Mouse (Mus musculus) limb, embryonic 10.5 days (tissue): ENCODE data around the gene Tbc1d5. TPM values are rescaled to one million over a fixed set of nuclear protein-coding genes. Genes with fewer than 3 reads are reported as not detected.

Source experiments
- DNase-seq: peaks from one replicate; pipeline ENCODE4 v3.0.0-alpha.2; 2017; ENCODE audit warnings: low spot score
- H3K27ac ChIP-seq: fragments of 300-500 bp; sonication (generic); 2 replicates; pipeline ENCODE4 v1.5.1; 2016; ENCODE audit warnings: mild to moderate bottlenecking
- H3K27me3 ChIP-seq: fragments of 300-500 bp; sonication (generic); 2 replicates; pipeline ENCODE4 v1.6.1; 2016; ENCODE audit warnings: low read depth, mild to moderate bottlenecking; ENCODE audit not compliant: poor library complexity, severe bottlenecking
- H3K36me3 ChIP-seq: fragments of 300-500 bp; sonication (generic); 2 replicates; pipeline ENCODE4 v1.6.1; 2016; ENCODE audit warnings: mild to moderate bottlenecking, moderate library complexity
- H3K4me1 ChIP-seq: fragments of 300-500 bp; sonication (generic); 2 replicates; pipeline ENCODE4 v1.6.1; 2016
- H3K4me3 ChIP-seq: fragments of 300-500 bp; sonication (generic); 2 replicates; pipeline ENCODE4 v1.5.1; 2016; ENCODE audit warnings: mild to moderate bottlenecking, moderate library complexity
- H3K9me3 ChIP-seq: fragments of 300-500 bp; sonication (generic); replicated peaks from 2 replicates; pipeline ENCODE4 v1.6.1; 2016; ENCODE audit warnings: mild to moderate bottlenecking
- WGBS: fragments of 180-500 bp; shearing (Covaris S2); methylation state at CpG from one replicate; pipeline ENCODE4 v1.1.7; 2016; 5-methylcytosine and 5-hydroxymethylcytosine counted together
- polyA plus RNA-seq: library from polyadenylated mRNA; unstranded; fragments of >200 nt; fragmentation: Nextera tagmentation; extraction: Ambion mirVana; gene quantifications from 2 replicates; pipeline ENCODE4 v1.2.1, GENCODE M21; 2016

Gene Tbc1d5
- polyA plus RNA-seq, 1 experiment from 2014 or later = 11.3 TPM

DNA sequence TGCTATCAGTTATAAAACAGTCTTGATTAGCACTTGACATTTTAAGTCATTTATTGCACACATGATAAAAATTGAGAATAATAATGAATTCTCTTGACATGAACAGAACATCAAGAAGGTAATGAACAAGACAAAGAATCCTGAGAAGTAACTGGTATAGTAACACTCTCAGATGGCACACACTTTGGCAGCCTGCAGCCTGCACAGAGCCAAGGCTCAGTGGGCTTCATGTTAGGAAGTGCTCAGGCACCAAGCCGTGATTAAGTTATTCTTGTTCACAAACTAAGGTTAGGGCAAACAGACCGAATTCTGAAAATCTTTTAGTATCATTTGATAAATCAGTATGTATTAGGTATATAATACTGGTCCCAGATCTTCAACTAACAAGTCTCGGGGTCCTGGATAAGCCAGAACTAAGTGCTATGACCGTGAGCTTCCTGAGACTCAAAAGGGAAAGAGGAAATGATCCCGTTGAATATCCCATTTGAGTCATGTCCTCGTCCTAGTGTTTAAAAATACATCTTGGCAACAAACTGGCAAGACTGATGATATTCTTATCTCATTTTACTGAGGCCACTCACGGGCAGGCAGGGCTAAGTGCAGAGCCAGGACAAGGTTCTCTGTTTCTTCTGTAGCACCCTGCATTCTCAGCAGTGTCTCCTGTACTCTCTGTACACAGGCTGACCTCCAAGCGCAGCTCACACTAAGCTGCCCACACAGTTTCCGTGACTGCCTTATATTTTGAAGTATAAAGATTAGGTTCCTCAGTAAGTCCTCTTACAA is 425.6 kb downstream of the Tbc1d5 start:
- 85% methylated on average over 9 of the region's 9 CpGs for WGBS
- Histone ChIP-seq H3K27me3 (no peaks in the 10 kb centered on the region), H3K9me3 (no peaks in the 10 kb centered on the region), H3K27ac (no peak overlapping the region), H3K4me1 (peaks cover 4% of the 10 kb centered on the region), H3K4me3 (no peak overlapping the region), H3K36me3 (no peaks in the 10 kb centered on the region)
- no peak for DNase-seq

- peaks cover 4% of the 10 kb centered on the region for H3K4me1 ChIP-seq
- H3K36me3 ChIP-seq = no peaks in the 10 kb centered on the region
- H3K9me3 ChIP-seq = no peaks in the 10 kb centered on the region
- WGBS = 98% methylated on average over 3 of the region's 3 CpGs
- no peak overlapping the region for H3K4me3 ChIP-seq
- no peak overlapping the region for H3K27ac ChIP-seq
- DNase-seq = no peak
- no peaks in the 10 kb centered on the region for H3K27me3 ChIP-seq
These were observed 426.4 kb downstream of the Tbc1d5 start for GRCm38 (mm10) chr17:50752753-50753152.

GRCm38 (mm10) chr17:50751911-50752310 is 427.2 kb downstream of the Tbc1d5 start:
- H3K4me3 ChIP-seq = no peak overlapping the region

DNA sequence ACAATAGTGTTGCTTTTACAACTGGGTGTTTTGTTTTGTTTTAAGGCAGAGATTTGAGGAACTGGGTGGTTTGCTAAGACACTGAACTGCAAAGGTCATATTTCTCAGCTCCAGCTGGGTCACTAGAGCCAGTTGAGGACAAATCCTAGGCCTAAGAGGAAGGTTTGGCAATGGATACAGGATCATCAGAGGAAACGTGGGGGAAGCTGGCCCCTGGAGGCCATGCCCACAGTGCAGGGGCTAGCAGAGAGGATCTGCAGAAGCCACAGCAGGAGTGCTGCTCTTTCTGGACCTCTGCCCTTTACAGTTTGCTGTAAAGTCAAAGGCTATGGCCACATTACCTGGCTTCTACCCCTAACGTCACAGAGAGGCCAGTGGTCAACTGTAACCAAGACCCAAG is 428.3 kb downstream of the Tbc1d5 start:
- Histone ChIP-seq H3K36me3 (no peaks in the 10 kb centered on the region), H3K9me3 (no peaks in the 10 kb centered on the region), H3K27me3 (no peaks in the 10 kb centered on the region), H3K27ac (no peak overlapping the region), H3K4me3 (no peak overlapping the region), H3K4me1 (peaks cover 4% of the 10 kb centered on the region)
- WGBS = 31% methylated on average over 2 of the region's 2 CpGs
- no peak for DNase-seq

More at GRCm38 (mm10) chr17:50751911-50752310, 427.2 kb downstream of the Tbc1d5 start:
- Histone ChIP-seq H3K27ac (no peak overlapping the region), H3K27me3 (no peaks in the 10 kb centered on the region), H3K9me3 (no peaks in the 10 kb centered on the region), H3K36me3 (no peaks in the 10 kb centered on the region), H3K4me1 (peaks cover 4% of the 10 kb centered on the region)
- no peak for DNase-seq
- WGBS = 87% methylated on average over 3 of the region's 3 CpGs

- H3K4me1 ChIP-seq = no peaks in the 10 kb centered on the region
- H3K27ac ChIP-seq = no peak overlapping the region
- no peaks in the 10 kb centered on the region for H3K36me3 ChIP-seq
- no peak overlapping the region for H3K4me3 ChIP-seq
- H3K9me3 ChIP-seq = no peaks in the 10 kb centered on the region
- no peak for DNase-seq
- WGBS = 56% methylated on average over 6 of the region's 6 CpGs
- H3K27me3 ChIP-seq = no peaks in the 10 kb centered on the region
These were observed 437.8 kb downstream of the Tbc1d5 start for GRCm38 (mm10) chr17:50741386-50741785.

DNA sequence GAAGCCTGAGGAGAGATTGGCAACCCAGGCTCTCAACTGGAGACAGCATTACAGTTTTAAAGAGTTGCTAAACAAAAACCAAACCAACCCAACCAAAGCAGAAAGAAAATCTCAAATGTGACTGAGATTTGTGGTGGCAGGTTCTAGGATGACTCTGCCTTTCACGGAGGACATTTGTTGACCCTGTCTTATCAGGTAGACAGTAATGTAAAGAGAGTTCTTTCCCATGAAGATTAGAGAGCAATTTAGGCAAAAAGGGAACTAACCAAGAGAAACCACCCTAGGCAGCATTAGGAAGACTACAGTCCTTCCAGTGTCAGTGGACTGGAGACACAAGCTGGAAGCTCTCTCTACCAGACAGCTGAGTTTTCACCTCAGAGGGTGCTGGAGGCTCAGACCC is 438.3 kb downstream of the Tbc1d5 start:
- no peaks in the 10 kb centered on the region for H3K27me3 ChIP-seq
- H3K9me3 ChIP-seq = no peaks in the 10 kb centered on the region
- no peak overlapping the region for H3K4me3 ChIP-seq
- no peak overlapping the region for H3K27ac ChIP-seq
- DNase-seq = no peak
- 0 out of 2 replicates have a peak, but pooled peaks cover 2% of the 10 kb centered on the region for H3K36me3 ChIP-seq
- H3K4me1 ChIP-seq = peaks cover 5% of the 10 kb centered on the region; the same call in 1 of the 2 replicates
- WGBS = 85% methylated on average over 1 of the region's 1 CpGs

GRCm38 (mm10) chr17:50738476-50738875 is 440.7 kb downstream of the Tbc1d5 start:
- no peak for DNase-seq
- Histone ChIP-seq H3K27me3 (no peaks in the 10 kb centered on the region), H3K27ac (no peak overlapping the region), H3K36me3 (0 out of 2 replicates have a peak, but pooled peaks cover 10% of the 10 kb centered on the region), H3K4me1 (peaks cover 5% of the 10 kb centered on the region; the same call in 1 of the 2 replicates), H3K4me3 (no peak overlapping the region), H3K9me3 (no peaks in the 10 kb centered on the region)
- WGBS = 88% methylated on average over 2 of the region's 2 CpGs

DNA sequence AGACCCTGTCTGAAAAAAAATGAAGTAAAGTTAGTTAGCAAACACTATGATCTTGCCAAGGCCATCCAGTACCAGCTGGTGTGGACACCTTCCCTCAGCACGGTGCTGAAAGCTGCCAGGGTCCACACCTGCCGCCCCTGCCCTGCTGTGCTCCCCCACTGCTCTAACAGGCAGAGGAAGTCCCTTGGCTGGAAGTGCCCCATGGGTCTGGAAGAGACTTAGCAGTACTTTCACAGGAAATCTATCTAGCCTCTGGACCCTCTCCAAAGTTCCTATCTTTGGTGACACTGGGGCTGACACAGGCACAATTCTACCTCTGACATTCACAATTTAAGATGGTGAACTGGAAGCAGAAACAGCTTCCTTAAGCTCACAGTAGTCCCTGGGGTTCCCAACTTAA is 442.1 kb downstream of the Tbc1d5 start:
- WGBS = 60% methylated on average over 2 of the region's 2 CpGs
- H3K36me3 ChIP-seq = 0 out of 2 replicates have a peak, but pooled peaks cover 10% of the 10 kb centered on the region
- no peaks in the 10 kb centered on the region for H3K27me3 ChIP-seq
- no peak for DNase-seq
- H3K4me1 ChIP-seq = peaks cover 5% of the 10 kb centered on the region; the same call in 1 of the 2 replicates
- H3K9me3 ChIP-seq = no peaks in the 10 kb centered on the region
- no peak overlapping the region for H3K27ac ChIP-seq
- H3K4me3 ChIP-seq = no peak overlapping the region

DNA sequence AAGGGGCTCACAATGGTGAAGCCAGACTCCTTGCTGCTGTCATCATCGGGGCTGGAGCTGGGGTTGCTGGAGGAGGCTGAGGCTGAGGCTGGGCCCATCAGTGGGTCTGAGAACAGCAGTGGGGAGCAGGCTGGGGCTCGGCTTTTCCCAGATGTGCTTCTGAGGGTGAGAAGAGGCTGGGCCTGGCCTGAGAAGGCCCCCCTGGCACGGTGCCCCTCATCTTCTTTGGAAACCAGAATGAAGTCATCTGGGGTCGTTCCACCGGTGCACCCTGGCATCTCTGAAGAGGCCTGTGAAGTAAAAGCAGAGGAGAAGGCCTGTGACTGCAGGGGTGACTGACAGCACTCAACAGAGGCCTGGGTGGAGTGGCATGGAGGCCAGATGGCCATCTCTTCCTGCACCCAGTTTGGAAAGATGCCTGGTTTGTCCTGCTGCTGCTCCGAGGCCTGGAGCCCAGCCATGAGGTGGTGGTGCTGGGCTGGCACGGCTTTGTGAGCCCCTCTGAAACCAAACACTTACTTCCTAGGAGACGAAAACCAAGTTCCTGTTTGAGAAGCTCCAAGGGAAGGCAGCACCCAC is 443.1 kb downstream of the Tbc1d5 start:
- Histone ChIP-seq H3K4me3 (no peak overlapping the region), H3K27me3 (no peaks in the 10 kb centered on the region), H3K4me1 (peaks cover 5% of the 10 kb centered on the region; the same call in 1 of the 2 replicates), H3K9me3 (no peaks in the 10 kb centered on the region), H3K27ac (no peak overlapping the region), H3K36me3 (0 out of 2 replicates have a peak, but pooled peaks cover 10% of the 10 kb centered on the region)
- WGBS = 79% methylated on average over 8 of the region's 8 CpGs
- DNase-seq = no peak

GRCm38 (mm10) chr17:50735382-50735954 is 443.7 kb downstream of the Tbc1d5 start:
- Histone ChIP-seq H3K4me1 (peaks cover 5% of the 10 kb centered on the region; the same call in 1 of the 2 replicates), H3K9me3 (no peaks in the 10 kb centered on the region), H3K27me3 (no peaks in the 10 kb centered on the region), H3K36me3 (0 out of 2 replicates have a peak, but pooled peaks cover 10% of the 10 kb centered on the region), H3K27ac (no peak overlapping the region), H3K4me3 (no peak overlapping the region)
- DNase-seq = no peak
- 79% methylated on average over 4 of the region's 4 CpGs for WGBS

GRCm38 (mm10) chr17:50734781-50735180 is 444.4 kb downstream of the Tbc1d5 start:
- no peak for DNase-seq
- no peaks in the 10 kb centered on the region for H3K27me3 ChIP-seq
- 89% methylated on average over 6 of the region's 6 CpGs for WGBS
- H3K4me1 ChIP-seq = peaks cover 5% of the 10 kb centered on the region; the same call in 1 of the 2 replicates
- no peaks in the 10 kb centered on the region for H3K9me3 ChIP-seq
- no peak overlapping the region for H3K4me3 ChIP-seq
- H3K27ac ChIP-seq = no peak overlapping the region
- H3K36me3 ChIP-seq = 0 out of 2 replicates have a peak, but pooled peaks cover 10% of the 10 kb centered on the region

GRCm38 (mm10) chr17:50733390-50733789 is 445.8 kb downstream of the Tbc1d5 start:
- peaks cover 5% of the 10 kb centered on the region; the same call in 1 of the 2 replicates for H3K4me1 ChIP-seq
- no peaks in the 10 kb centered on the region for H3K27me3 ChIP-seq
- WGBS = 92% methylated on average over 7 of the region's 7 CpGs
- H3K36me3 ChIP-seq = 0 out of 2 replicates have a peak, but pooled peaks cover 10% of the 10 kb centered on the region
- no peak overlapping the region for H3K4me3 ChIP-seq
- H3K9me3 ChIP-seq = no peaks in the 10 kb centered on the region
- no peak for DNase-seq
- no peak overlapping the region for H3K27ac ChIP-seq

DNA sequence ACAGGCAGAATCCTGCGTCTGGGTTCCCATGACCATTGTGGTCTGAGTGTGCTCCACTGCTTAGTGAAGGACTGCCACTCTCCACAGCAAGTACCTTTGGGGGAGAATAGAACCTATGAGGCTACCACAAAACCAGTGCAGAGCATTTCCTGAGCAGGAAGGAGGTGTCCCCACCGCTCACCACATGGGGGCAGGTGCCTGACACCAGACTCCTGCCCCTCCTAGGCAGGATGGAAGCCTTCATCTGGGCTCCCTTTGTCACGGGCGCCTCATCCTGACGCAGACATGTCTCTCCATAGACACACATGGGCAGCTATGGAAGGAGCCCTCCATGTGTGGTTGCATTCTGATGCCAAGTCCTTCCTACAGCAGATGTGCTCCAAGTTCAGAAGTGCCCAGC is 447.3 kb downstream of the Tbc1d5 start:
- Histone ChIP-seq H3K4me1 (peaks cover 5% of the 10 kb centered on the region; the same call in 1 of the 2 replicates), H3K9me3 (no peaks in the 10 kb centered on the region), H3K4me3 (no peak overlapping the region), H3K27ac (no peak overlapping the region), H3K36me3 (0 out of 2 replicates have a peak, but pooled peaks cover 10% of the 10 kb centered on the region), H3K27me3 (no peaks in the 10 kb centered on the region)
- 88% methylated on average over 5 of the region's 5 CpGs for WGBS
- no peak for DNase-seq
